Mouse (Mus musculus) gastrocnemius, postnatal 36 days (tissue): ENCODE measurements at regions not wholly inside any gene's neighbourhood (a gene's known extent, or its start where the extent isn't known, plus 50 kb on each side); places are given as distances from the start of the nearest gene placed in this dataset.

Source experiments
- DNase-seq, 2 experiments: peaks; one replicate each; pipeline ENCODE4 v3.0.0; 2022
- intact Hi-C: fragments of 180-260 bp; cut with DNase I; formaldehyde crosslinking; loops from one replicate; pipeline ENCODE4 v1.15.1; 2025

DNA sequence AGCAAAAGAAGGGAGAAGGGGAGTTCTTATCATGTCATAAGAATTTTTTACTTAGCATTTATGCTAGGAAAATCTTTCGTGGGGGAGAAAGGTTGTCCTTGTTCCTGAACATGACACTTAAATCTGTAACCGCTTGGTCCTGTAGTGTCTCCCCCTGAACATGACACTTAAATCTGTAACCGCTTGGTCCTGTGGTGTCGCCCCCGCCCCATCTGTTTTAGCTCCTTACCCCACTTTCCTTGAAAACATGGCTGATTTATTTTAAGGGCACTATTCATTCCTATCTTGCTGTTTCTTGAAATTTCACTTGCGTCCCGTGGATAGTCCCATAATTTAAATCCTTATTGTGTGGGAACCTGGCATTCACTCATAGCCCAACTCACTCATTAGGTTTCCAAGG is 82.2 kb downstream of the Rap2a start:
- intact Hi-C loops, result no loop called here
- DNase-seq, result no peak

GRCm38 (mm10) chr14:120560987-120561386 is 82.7 kb downstream of the Rap2a start:
- DNase-seq, result no peak
- intact Hi-C loops, result no loop called here

DNA sequence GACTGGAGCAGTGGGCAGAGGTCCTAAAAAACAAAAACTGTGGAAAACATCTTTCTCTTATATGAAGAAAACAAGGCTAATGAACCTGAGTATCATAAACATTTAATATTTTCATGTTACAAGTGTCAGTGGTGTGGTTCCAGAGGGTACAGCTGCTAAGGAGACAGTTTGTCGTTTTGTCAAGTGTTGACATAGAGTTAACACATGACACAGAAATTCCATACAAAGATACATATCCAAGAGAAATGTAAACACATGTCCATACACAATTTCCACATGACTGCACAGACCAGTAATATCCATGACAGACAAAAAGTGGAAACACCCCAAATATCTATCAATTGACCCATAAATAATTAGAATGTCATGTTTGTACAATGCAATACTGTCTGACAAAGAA is 88.7 kb downstream of the Rap2a start:
- intact Hi-C loops, result no loop called here
- no peak for DNase-seq

- no peak for DNase-seq
- intact Hi-C loops, result no loop called here
Observed at GRCm38 (mm10) chr14:120568054-120568453, 89.8 kb downstream of the Rap2a start.

- no peak for DNase-seq
- intact Hi-C loops, result no loop called here
Observed at GRCm38 (mm10) chr14:120572238-120572637, 94.0 kb downstream of the Rap2a start.

- no peak for DNase-seq
Observed at GRCm38 (mm10) chr14:120575202-120575601, 97.0 kb downstream of the Rap2a start.

DNA sequence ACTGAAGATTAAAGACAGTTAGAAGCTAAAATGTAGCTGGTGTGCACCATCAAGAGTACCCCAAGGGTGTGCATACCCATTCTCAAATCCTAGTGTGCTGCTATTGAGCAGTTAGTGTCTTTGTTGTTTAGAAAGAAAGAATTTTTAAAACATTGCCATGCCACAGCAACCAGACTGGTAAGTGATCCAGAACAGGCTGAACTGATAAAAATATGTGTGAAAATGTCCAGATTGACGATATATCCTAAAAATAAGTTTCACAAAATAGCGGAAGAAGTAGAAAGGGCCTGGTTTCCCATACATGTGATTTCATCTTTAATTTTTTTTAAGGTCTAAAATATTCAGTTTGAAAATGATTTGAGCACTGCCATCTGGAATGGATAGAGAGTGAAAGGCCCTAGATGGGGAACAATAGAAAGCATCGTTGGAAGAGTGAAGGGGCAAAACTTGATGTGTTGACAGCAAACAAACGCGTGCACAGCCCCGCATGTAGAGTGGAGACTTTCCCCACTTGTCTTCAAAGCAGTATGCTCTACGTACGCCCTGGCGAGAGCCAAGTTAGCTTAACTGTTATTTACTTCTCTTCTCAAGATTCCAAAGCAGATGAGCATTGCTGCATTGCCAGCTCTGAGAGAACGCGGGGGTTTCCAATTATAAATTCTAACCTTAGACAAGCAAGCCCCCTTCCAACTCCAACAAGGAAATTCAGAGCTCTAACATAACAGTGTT is 100.3 kb downstream of the Rap2a start:
- no peak for DNase-seq
- intact Hi-C loops, result no loop called here

More at GRCm38 (mm10) chr14:120575202-120575601, 97.0 kb downstream of the Rap2a start:
- intact Hi-C loops, result no loop called here

GRCm38 (mm10) chr14:120583807-120584206 is 105.6 kb downstream of the Rap2a start:
- intact Hi-C loops, result no loop called here
- no peak for DNase-seq

- no peak for DNase-seq
- intact Hi-C loops, result no loop called here
Observed at GRCm38 (mm10) chr14:120592191-120592590, 113.9 kb downstream of the Rap2a start.

GRCm38 (mm10) chr14:120600414-120600935 is 122.2 kb downstream of the Rap2a start:
- DNase-seq, result no peak
- intact Hi-C loops, result no loop called here

- intact Hi-C loops, result no loop called here
Observed at GRCm38 (mm10) chr14:120601510-120601909, 123.3 kb downstream of the Rap2a start.

GRCm38 (mm10) chr14:120603849-120604492 is 125.7 kb downstream of the Rap2a start:
- DNase-seq, result no peak
- intact Hi-C loops, result no loop called here

More at GRCm38 (mm10) chr14:120601510-120601909, 123.3 kb downstream of the Rap2a start:
- DNase-seq, result no peak

DNA sequence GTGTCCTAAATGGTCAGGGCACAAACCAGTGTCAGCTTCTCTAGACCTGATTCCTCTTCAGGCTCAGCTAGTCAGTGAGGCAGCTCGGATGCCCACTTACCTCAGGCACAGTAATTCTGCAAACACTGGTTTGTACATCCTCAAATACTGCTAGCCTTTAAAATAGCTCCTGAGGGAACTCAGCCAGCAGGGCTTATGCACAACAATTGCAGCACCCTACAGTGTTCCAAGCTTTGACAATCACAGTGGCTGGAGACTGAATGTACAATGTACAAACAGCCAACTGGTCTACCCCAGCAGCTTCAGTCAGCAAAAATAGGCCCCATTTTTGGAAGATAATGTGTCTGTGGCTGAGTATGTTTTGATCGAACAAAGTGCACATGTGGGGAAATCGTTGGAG is 129.6 kb downstream of the Rap2a start:
- intact Hi-C loops, result no loop called here
- no peak for DNase-seq

DNA sequence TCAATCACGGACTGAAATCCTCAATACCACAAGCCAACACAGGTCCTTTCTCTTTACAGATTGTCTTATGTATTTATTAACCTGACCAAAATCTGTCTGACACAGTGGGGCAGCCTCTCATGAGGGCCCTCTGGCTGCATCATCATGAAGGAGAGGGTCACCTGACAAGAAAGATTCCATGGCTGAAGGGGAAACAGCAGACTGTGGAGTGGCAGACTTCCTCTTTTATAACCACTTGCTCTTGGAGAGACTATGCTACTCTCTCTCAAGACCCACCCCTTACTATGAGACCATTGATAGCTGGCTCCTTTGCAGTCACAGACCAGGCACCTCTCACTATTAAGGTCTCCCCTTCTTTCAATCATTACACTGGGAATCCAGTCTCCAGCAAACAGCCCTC is 133.1 kb downstream of the Rap2a start:
- DNase-seq, result no peak
- intact Hi-C loops, result no loop called here

GRCm38 (mm10) chr14:120626223-120626935 is 148.1 kb downstream of the Rap2a start:
- DNase-seq, result no peak
- intact Hi-C loops, result no loop called here

- DNase-seq, result no peak
- intact Hi-C loops, result no loop called here
Observed at GRCm38 (mm10) chr14:120626936-120627277, 148.7 kb downstream of the Rap2a start.

DNA sequence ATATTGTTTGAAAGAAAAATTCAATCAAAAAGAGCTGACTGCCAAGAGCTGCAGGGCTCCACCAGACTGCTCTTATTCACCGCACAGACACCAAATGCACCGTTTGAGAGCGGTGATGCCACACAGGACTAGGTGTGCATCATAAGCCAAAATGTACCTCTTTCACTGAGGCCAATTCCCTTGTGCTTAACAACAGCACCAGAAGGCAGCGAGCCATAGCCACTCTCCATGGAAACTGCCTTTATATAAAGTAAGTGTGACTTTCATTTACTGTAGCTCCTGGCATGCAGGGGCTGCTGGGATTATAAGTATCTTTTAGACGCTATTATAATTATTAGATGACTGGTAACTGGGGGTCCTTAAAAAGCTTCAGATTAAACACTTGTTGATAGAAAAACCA is 154.5 kb downstream of the Rap2a start:
- no peak for DNase-seq
- intact Hi-C loops, result no loop called here

DNA sequence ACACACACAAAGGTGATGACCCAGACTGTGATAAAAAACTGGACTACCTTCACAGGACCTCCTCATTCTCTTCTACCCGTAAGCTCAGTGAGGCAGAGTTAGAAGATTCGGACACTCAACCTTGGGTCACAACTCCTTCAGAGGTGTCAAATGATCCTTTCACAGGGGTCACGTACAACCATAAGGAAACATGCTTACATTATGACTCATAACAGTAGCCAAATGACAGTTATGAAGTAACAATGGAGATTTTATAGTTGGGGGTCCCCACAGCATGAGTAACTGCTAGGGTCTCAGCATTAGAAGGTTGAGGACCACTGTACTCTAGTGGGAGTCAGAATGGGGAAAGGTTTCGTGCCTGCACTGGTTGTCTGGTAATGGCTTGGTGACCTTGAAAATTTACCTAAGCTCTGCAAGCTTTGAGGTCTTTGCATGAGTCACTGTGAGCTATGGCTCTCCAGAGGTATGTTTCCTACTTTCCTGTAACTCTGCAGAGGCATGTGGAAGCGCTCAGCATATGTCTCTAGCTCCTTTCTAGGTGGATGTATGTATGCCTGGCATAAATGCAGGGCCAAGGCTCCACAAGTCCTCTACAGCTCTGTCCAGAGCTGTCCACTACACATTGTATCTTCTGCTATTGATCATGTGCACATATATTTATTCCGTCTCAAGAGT is 158.6 kb downstream of the Rap2a start:
- intact Hi-C loops, result no loop called here
- no peak for DNase-seq

DNA sequence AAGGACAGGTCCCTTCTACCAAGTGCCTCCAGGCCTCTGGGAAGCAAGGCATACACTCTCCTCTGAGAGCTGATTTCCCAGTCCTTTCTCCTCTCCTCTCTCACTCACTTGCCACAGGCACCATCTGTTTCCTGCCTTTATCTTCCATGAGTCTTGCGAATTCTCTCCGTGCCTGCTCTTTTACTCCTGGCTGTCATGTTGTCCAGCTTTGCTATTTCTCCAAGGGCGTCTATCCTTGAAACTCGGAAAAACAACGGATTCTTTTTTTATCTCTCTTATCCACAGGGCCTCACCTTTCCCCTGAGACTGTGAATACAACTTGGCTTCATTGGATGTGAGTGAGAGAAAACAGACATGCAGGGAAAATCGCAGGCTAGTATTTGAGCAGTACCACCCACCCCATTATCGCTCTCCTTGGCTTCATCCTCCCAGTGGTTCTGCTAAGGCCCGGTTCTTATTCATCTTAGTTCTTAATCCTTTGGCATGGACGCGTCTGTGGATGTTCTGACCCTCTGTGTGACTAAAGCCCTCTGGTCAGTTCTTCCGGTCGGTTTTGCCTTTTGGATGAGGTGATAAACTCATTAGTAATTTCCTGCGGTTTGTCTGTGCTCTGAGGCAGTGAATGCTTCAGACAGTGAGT is 159.4 kb downstream of the Rap2a start:
- intact Hi-C loops, result no loop called here
- no peak for DNase-seq

DNA sequence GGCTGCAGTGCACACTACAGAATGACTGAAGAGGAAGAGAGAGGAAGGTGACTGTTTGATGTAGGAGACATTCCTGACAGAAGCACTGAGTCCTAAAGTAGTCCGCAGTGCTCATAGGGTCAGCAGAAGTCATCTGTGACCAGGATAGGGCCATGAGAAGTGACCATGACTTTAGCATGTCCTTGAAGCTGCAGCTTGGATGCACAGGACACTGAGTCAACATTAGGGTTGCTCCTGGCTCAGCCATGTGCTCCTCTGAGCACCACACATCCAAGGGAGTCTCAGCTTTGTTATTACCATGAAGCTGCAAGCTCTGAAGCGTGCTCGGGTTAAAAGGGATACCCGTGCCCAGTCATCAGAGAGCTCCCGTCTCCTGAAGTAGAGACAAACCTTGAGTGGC is 164.3 kb downstream of the Rap2a start:
- intact Hi-C loops, result no loop called here

DNA sequence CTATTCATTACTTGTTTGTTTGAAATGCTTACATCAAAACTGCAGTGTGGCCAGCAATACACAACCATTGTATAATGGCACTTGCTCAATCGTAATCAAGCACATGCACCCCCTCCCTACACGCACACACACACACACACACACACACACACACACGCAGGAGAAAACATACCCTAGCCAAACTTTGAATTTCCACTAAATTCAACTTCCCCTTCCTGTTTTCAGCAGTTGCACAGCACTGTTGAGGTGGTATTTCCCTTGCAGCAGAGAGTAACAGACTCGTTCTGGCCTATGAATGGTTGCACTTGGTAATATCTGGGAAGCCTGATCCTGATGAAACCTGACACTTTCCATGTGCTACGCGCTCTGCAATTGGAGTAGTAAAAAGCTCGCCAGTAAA is 173.8 kb downstream of the Rap2a start:
- DNase-seq, result no peak
- intact Hi-C loops, result no loop called here

More for the DNA sequence above, 164.3 kb downstream of the Rap2a start:
- no peak for DNase-seq
